Mouse (Mus musculus) hindbrain, embryonic 12.5 days (tissue): ENCODE results near the gene Tulp1. TPM values are rescaled to one million over a fixed set of nuclear protein-coding genes. Genes with fewer than 3 reads are reported as not detected.

Experiments
- ATAC-seq: fragments of 200-750 bp; cut with Nextera tagmentation; 2 replicates; pipeline ENCODE4 v1.8.0; 2017; ENCODE audit warnings: moderate TSS enrichment; ENCODE audit not compliant: low FRiP score
- H3K27ac ChIP-seq: fragments of 300-500 bp; sonication (generic); 2 replicates; pipeline ENCODE4 v1.5.1; 2016; ENCODE audit warnings: mild to moderate bottlenecking
- H3K27me3 ChIP-seq: fragments of 300-500 bp; sonication (generic); 2 replicates; pipeline ENCODE4 v1.6.1; 2016; ENCODE audit warnings: mild to moderate bottlenecking
- H3K36me3 ChIP-seq: fragments of 300-500 bp; sonication (generic); 2 replicates; pipeline ENCODE4 v1.6.1; 2016; ENCODE audit warnings: mild to moderate bottlenecking
- H3K4me1 ChIP-seq: fragments of 300-500 bp; sonication (generic); 2 replicates; pipeline ENCODE4 v1.6.1; 2016
- H3K4me2 ChIP-seq: fragments of 300-500 bp; sonication (generic); replicated peaks from 2 replicates; pipeline ENCODE4 v1.6.1; 2016; ENCODE audit warnings: mild to moderate bottlenecking
- H3K4me3 ChIP-seq: fragments of 300-500 bp; sonication (generic); 2 replicates; pipeline ENCODE4 v1.5.1; 2016; ENCODE audit warnings: mild to moderate bottlenecking
- H3K9ac ChIP-seq: fragments of 300-500 bp; sonication (generic); 2 replicates; pipeline ENCODE4 v1.6.1; 2016; ENCODE audit warnings: mild to moderate bottlenecking, moderate library complexity
- H3K9me3 ChIP-seq: fragments of 300-500 bp; sonication (generic); replicated peaks from 2 replicates; pipeline ENCODE4 v1.6.1; 2016; ENCODE audit warnings: mild to moderate bottlenecking
- WGBS: fragments of 180-500 bp; shearing (Covaris S2); methylation state at CpG from one replicate; pipeline ENCODE4 v1.1.7; 2016; 5-methylcytosine and 5-hydroxymethylcytosine counted together
- polyA plus RNA-seq: library from polyadenylated mRNA; unstranded; fragments of >200 nt; fragmentation: Nextera tagmentation; extraction: Ambion mirVana; gene quantifications from 2 replicates; pipeline ENCODE4 v1.2.1, GENCODE M21; 2016

The Tulp1 gene
- polyA plus RNA-seq, 1 experiment from 2014 or later = 5.0 TPM

DNA sequence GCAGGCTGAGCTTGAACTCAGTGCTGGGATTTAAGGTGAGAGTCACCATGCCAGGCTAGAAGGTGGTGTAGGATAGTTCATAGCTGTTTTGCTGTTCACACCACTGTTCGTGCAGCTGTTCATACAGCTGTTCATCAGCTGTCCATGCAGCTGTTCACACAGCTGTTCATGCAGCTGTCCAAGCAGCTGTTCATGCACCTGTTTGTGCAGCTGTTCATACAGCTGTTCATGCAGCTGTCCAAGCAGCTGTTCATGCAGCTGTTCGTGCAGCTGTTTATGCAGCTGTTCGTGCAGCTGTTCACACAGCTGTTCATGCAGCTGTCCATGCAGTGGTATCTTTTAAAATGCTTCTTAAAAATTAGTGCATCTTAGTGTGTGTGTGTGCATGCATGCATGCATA is 23.5 kb upstream of the Tulp1 start:
- no peak for ATAC-seq

GRCm38 (mm10) chr17:28386150-28386905 is 21.3 kb upstream of the Tulp1 start:
- Histone ChIP-seq H3K36me3 (no peaks in the 10 kb centered on the region), H3K4me3 (0 out of 2 replicates have a peak overlapping the region, but pooled peaks have one; percentile 0), H3K4me2 (peak overlapping the region; percentile 37), H3K9me3 (no peaks in the 10 kb centered on the region), H3K9ac (no peak overlapping the region), H3K27me3 (peaks cover 20% of the 10 kb centered on the region), H3K4me1 (peaks cover 5% of the 10 kb centered on the region; the same call in 1 of the 2 replicates), H3K27ac (no peak overlapping the region)
- no peak for ATAC-seq
- 6% methylated on average over 23 of the region's 23 CpGs for WGBS

More for the DNA sequence above, 23.5 kb upstream of the Tulp1 start:
- Histone ChIP-seq H3K4me1 (peaks cover 11% of the 10 kb centered on the region), H3K4me2 (no peak overlapping the region), H3K9me3 (no peaks in the 10 kb centered on the region), H3K36me3 (no peaks in the 10 kb centered on the region), H3K27ac (no peak overlapping the region), H3K27me3 (peaks cover 20% of the 10 kb centered on the region), H3K9ac (no peak overlapping the region), H3K4me3 (no peak overlapping the region)
- 85% methylated on average over 3 of the region's 3 CpGs for WGBS

GRCm38 (mm10) chr17:28384298-28384697 is 19.3 kb upstream of the Tulp1 start:
- Histone ChIP-seq H3K36me3 (no peaks in the 10 kb centered on the region), H3K27me3 (peaks cover 20% of the 10 kb centered on the region), H3K9me3 (no peaks in the 10 kb centered on the region), H3K4me3 (no peak overlapping the region), H3K9ac (no peak overlapping the region), H3K27ac (no peak overlapping the region), H3K4me2 (no peak overlapping the region), H3K4me1 (peaks cover 8% of the 10 kb centered on the region; the same call in 1 of the 2 replicates)
- ATAC-seq = no peak
- WGBS = 61% methylated on average over 4 of the region's 4 CpGs

DNA sequence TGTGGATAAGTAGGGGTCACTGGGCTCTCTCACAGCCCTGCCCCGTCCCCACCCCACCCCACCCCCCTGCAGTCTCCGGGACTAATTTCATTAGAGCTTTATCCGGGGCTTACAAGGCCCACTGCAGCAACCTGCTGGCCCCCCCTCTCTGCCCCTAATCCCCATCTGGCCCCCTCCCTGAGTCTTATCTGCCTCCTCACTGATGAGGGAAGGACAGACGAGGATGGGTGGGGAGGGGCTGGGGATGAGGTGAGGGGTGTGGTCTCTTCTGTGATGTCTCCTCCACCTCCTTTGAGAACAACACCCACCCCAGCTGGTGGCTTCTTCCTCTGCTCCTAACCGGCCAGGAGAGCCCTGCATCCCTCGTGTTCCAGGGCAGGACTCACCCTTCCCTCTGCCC is 15.2 kb upstream of the Tulp1 start:
- Histone ChIP-seq H3K4me1 (peaks cover 6% of the 10 kb centered on the region; the same call in 1 of the 2 replicates), H3K36me3 (no peaks in the 10 kb centered on the region), H3K4me3 (no peak overlapping the region), H3K9ac (no peak overlapping the region), H3K27ac (no peak overlapping the region), H3K27me3 (peaks cover 12% of the 10 kb centered on the region), H3K4me2 (no peak overlapping the region), H3K9me3 (no peaks in the 10 kb centered on the region)
- ATAC-seq = no peak
- WGBS = 12% methylated on average over 6 of the region's 6 CpGs

DNA sequence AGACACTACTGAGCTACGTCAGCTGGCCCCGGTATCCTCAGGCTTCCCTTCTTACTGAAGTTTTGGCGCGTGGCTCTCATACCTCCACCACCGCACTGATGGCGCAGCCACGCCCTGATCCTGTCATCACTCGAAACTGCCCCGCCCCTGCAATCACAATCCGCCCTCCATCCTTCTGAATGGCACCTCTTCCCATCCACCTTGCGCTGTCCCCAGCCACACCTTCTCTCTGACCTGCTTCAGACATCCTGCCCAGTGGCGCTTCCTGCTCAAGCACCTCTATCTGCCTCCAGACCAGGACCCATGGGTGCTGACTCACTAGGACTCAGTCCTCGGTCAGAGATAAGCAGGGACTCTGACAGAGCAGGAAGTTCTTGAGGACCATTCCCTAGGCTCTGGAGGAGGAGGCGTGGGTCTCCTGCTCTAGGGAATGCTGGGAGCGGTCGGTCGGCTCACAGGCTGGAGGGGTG is 10.6 kb upstream of the Tulp1 start:
- Histone ChIP-seq H3K27ac (no peak overlapping the region), H3K4me2 (no peak overlapping the region), H3K4me3 (no peak overlapping the region), H3K27me3 (peaks cover 38% of the 10 kb centered on the region), H3K9ac (no peak overlapping the region), H3K36me3 (no peaks in the 10 kb centered on the region), H3K9me3 (no peaks in the 10 kb centered on the region), H3K4me1 (peaks cover 8% of the 10 kb centered on the region; the same call in 1 of the 2 replicates)
- WGBS = 14% methylated on average over 17 of the region's 17 CpGs
- ATAC-seq = no peak

- Histone ChIP-seq H3K4me1 (peaks cover 5% of the 10 kb centered on the region; the same call in 1 of the 2 replicates), H3K27ac (no peak overlapping the region), H3K9ac (no peak overlapping the region; the same call in 1 of the 2 replicates), H3K27me3 (peaks cover 38% of the 10 kb centered on the region), H3K9me3 (no peaks in the 10 kb centered on the region), H3K36me3 (no peaks in the 10 kb centered on the region), H3K4me3 (no peak overlapping the region), H3K4me2 (no peak overlapping the region)
- WGBS = 16% methylated on average over 15 of the region's 16 CpGs
- ATAC-seq = no peak
Observed at GRCm38 (mm10) chr17:28374494-28374893, 9.5 kb upstream of the Tulp1 start.

DNA sequence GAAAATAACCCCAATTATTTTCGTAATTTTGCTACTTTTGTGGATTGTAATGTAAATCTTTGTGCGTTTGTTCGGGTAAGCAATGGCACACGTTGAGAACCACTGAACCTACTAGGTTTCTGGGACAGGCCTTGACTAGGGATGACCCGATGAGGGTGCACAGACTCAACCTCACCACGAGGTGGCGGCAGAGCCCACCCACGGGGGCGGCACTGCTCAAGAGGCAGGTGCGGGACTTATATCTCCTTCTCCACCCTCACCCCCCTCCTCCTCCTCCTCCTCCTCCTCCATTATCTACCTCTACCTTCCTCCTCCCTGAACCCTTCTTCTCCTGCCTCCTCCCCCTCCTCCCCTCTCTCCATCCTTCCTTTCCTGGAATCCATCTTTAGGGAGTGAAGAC is 8.8 kb upstream of the Tulp1 start:
- 16% methylated on average over 9 of the region's 10 CpGs for WGBS
- H3K4me2 ChIP-seq = no peak overlapping the region

DNA sequence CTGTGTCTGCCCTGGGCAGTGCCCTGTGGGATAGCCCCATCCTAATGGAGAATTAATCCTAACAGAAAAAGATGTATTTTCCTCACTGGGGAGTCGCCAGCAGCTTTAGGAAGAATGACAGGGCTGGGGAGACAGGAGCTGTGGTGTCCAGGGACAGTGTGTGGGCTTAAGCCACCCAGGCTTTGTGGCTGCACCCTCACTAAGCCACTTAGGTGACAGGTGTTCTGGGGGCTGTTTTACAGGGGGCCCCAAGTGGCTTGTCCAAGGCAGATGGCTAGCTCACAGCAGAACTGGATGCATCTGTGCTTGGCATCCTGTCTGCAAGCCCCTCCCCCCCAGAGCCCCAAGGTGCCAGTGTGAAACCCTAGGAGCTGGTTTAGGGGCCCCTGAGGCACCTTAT is 6.9 kb upstream of the Tulp1 start:
- peaks cover 5% of the 10 kb centered on the region; the same call in 1 of the 2 replicates for H3K4me1 ChIP-seq
- H3K9ac ChIP-seq = no peak overlapping the region
- H3K27ac ChIP-seq = no peak overlapping the region
- H3K27me3 ChIP-seq = peaks cover 42% of the 10 kb centered on the region
- no peak overlapping the region for H3K4me2 ChIP-seq
- WGBS = 61% methylated on average over 1 of the region's 1 CpGs
- no peaks in the 10 kb centered on the region for H3K36me3 ChIP-seq
- no peak for ATAC-seq
- H3K4me3 ChIP-seq = no peak overlapping the region
- no peaks in the 10 kb centered on the region for H3K9me3 ChIP-seq

More for the DNA sequence above, 8.8 kb upstream of the Tulp1 start:
- Histone ChIP-seq H3K9me3 (no peaks in the 10 kb centered on the region), H3K9ac (no peak overlapping the region), H3K27me3 (peaks cover 38% of the 10 kb centered on the region), H3K4me3 (no peak overlapping the region), H3K27ac (no peak overlapping the region), H3K4me1 (peaks cover 5% of the 10 kb centered on the region; the same call in 1 of the 2 replicates), H3K36me3 (no peaks in the 10 kb centered on the region)
- no peak for ATAC-seq

DNA sequence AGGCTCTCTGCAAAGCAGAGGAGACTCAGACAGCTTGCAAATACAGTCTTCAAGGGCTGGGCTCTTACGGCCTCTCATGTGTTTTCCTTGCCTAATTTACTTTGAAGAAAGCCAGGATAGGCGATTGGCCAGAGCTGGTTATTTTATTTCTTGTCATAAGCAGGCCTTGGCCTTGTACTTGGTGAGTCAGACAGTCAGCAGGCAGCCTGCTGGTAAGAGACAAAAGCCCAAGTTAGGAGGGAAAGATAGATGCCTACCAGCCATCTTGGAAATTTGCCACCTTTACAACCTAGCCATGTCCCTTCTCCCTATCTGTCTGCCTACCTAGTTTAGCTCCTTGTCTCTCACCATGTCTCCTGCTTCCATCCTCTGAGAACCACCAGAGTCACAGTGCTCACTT is 6.3 kb upstream of the Tulp1 start:
- Histone ChIP-seq H3K27me3 (peaks cover 40% of the 10 kb centered on the region), H3K27ac (no peak overlapping the region), H3K4me3 (no peak overlapping the region), H3K36me3 (no peaks in the 10 kb centered on the region), H3K9me3 (no peaks in the 10 kb centered on the region), H3K4me1 (peaks cover 5% of the 10 kb centered on the region; the same call in 1 of the 2 replicates), H3K4me2 (no peak overlapping the region), H3K9ac (no peak overlapping the region)
- 79% methylated on average over 2 of the region's 2 CpGs for WGBS
- no peak for ATAC-seq

DNA sequence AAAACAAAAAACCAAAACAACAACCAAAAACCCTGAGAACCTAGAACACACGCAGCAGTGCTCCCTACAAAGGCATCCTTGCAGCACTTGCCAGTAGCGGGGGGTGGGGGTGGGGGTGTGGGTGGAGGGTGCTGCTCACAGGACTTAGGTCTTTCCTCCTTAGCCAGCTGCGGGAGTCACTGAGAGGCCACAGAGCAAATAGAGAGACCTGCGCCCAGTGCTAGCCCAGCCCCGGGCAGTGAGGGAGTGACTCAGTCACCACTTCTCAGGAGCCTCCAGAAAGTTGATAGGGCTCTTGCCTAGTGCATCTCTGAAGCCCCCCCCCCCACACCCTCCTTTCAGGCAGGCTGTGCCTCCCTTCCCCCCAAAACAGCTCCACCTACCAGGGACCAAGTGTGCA is 4.0 kb upstream of the Tulp1 start:
- H3K4me1 ChIP-seq = peaks cover 5% of the 10 kb centered on the region
- peaks cover 38% of the 10 kb centered on the region for H3K27me3 ChIP-seq
- WGBS = 70% methylated on average over 5 of the region's 5 CpGs
- no peak for ATAC-seq
- H3K4me2 ChIP-seq = no peak overlapping the region
- H3K36me3 ChIP-seq = no peaks in the 10 kb centered on the region
- H3K9ac ChIP-seq = no peak overlapping the region
- no peak overlapping the region for H3K4me3 ChIP-seq
- H3K9me3 ChIP-seq = no peaks in the 10 kb centered on the region
- H3K27ac ChIP-seq = no peak overlapping the region

- Histone ChIP-seq H3K4me2 (no peak overlapping the region), H3K27me3 (peaks cover 38% of the 10 kb centered on the region), H3K4me1 (peaks cover 10% of the 10 kb centered on the region), H3K27ac (no peak overlapping the region), H3K9ac (no peak overlapping the region), H3K9me3 (no peaks in the 10 kb centered on the region), H3K36me3 (no peaks in the 10 kb centered on the region), H3K4me3 (no peak overlapping the region)
- 5% methylated on average over 13 of the region's 13 CpGs for WGBS
- ATAC-seq = no peak
Observed at GRCm38 (mm10) chr17:28368449-28368848, 3.4 kb upstream of the Tulp1 start.

DNA sequence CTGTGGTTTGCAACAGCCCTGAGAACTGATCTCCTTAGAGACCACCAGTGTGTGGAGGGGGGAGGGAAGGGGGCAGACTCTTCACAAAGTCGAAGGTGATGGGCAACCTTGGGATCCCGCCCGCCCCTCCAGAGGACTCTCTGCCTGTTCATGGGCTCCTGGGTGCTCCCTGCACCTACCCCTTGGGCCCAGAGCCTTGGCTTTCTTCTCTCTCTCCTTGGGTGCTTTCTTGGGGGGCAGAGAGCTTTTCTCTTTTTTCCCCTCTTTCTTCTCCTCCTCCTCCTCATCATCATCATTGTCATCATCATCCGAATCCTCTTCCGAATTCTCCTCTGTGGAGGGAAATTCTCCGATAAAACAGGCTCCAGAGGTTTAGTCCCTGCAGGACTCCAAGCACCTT is 1.5 kb downstream of the Tulp1 start:
- Histone ChIP-seq H3K27ac (no peak overlapping the region), H3K27me3 (peaks cover 78% of the 10 kb centered on the region), H3K9ac (no peak overlapping the region), H3K36me3 (no peaks in the 10 kb centered on the region), H3K4me2 (peak overlapping the region; percentile 61), H3K9me3 (no peaks in the 10 kb centered on the region), H3K4me1 (peaks cover 24% of the 10 kb centered on the region), H3K4me3 (peak overlapping the region; percentile 17; the same call in 1 of the 2 replicates)
- no peak for ATAC-seq
- WGBS = 10% methylated on average over 6 of the region's 6 CpGs
